Mouse (Mus musculus) thymus, postnatal 4 days (tissue): ENCODE measurements around the gene Gm3336.

ENCODE experiments used
- DNase-seq: peaks from one replicate; pipeline ENCODE4 v3.0.0; 2021

Gene Gm3336

GRCm38 (mm10) chr8:70719796-70720270 lies 1.5 kb downstream of the Gm3336 start:
- no peak for DNase-seq

- peak; percentile 87 for DNase-seq
Measured at GRCm38 (mm10) chr8:70720739-70721138, 2.4 kb downstream of the Gm3336 start.

- no peak for DNase-seq
Measured at GRCm38 (mm10) chr8:70721601-70722000, 3.3 kb downstream of the Gm3336 start.

- DNase-seq, result no peak
Measured at GRCm38 (mm10) chr8:70723486-70724210, 5.3 kb downstream of the Gm3336 start, which contains the start of gene Pde4c. Gene Pde4c, plus strand, starts transcription at chr8:70723720.

- no peak for DNase-seq
Measured at GRCm38 (mm10) chr8:70724216-70724615, 5.9 kb downstream of the Gm3336 start.

- DNase-seq, result no peak
Measured at GRCm38 (mm10) chr8:70725792-70726447, 7.6 kb downstream of the Gm3336 start.

GRCm38 (mm10) chr8:70726721-70727120 lies 8.4 kb downstream of the Gm3336 start:
- DNase-seq, result no peak

GRCm38 (mm10) chr8:70729808-70730475 lies 11.6 kb downstream of the Gm3336 start:
- peak; percentile 63 for DNase-seq

- DNase-seq, result no peak
Measured at GRCm38 (mm10) chr8:70730956-70731355, 12.6 kb downstream of the Gm3336 start.

GRCm38 (mm10) chr8:70737705-70738104 lies 19.4 kb downstream of the Gm3336 start:
- no peak for DNase-seq

- no peak for DNase-seq
Measured at GRCm38 (mm10) chr8:70738211-70738610, 19.9 kb downstream of the Gm3336 start.

GRCm38 (mm10) chr8:70741661-70742060 lies 23.3 kb downstream of the Gm3336 start:
- no peak for DNase-seq

- no peak for DNase-seq
Measured at GRCm38 (mm10) chr8:70742176-70742575, 23.8 kb downstream of the Gm3336 start.

- peak; percentile 48 for DNase-seq
Measured at GRCm38 (mm10) chr8:70742981-70743655, 24.8 kb downstream of the Gm3336 start.

GRCm38 (mm10) chr8:70743656-70744590 lies 25.6 kb downstream of the Gm3336 start:
- DNase-seq, result no peak

- no peak for DNase-seq
Measured at GRCm38 (mm10) chr8:70744806-70745205, 26.5 kb downstream of the Gm3336 start.

- no peak for DNase-seq
Measured at GRCm38 (mm10) chr8:70745691-70746220, 27.4 kb downstream of the Gm3336 start.

- DNase-seq, result no peak
Measured at GRCm38 (mm10) chr8:70746676-70747075, 28.3 kb downstream of the Gm3336 start.

- no peak for DNase-seq
Measured at GRCm38 (mm10) chr8:70747211-70747890, 29.0 kb downstream of the Gm3336 start.

- DNase-seq, result peak; percentile 6
Measured at GRCm38 (mm10) chr8:70748246-70749096, 30.1 kb downstream of the Gm3336 start.
